Mouse (Mus musculus): ENCODE measurements around the gene Meis3.

Meis3 gene

DNA sequence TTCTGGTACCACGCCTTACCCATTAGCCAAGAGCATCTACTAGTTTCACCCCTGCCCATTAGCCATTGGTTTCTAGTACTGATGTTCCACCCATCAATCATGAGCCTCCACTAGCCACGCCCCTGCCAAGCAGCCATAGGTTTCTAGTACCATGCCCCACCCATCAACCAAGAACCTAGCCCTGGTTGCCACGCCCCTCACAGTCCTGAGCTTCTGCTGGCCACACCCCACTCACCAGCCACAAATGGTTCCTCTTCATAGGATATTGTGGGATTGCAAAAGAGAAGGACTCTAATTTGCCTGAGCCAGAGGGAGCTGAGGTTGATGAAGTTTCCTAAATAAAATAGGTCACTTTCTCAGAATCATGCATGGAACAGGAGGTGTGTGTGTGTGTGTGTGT lies 14.2 kb upstream of the Meis3 start:
- peak in 1 of 2 experiments; percentile 62 for DNase-seq (ENCODE audit: low spot score in 2 of 2)

DNA sequence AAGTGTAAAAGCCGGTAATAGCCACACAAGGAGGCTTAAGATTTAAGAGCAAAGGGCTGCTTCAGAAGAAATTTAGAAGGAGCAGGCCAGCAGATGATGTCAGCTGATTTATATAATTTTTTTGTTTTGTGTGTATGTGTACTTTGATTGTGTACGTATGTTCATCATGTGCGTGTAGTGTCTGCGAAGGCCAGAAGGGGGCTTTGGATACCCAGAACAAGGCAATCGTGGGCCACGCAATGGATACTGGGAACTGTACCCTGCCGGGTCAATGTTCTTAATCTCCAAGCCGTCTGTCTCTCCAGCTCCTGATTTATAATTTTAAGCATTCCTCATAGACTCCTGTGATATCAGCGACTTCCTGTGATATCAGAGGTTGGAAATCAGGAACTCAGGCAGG lies 13.6 kb upstream of the Meis3 start:
- no peak for DNase-seq (ENCODE audit: low spot score in 2 of 2)

DNA sequence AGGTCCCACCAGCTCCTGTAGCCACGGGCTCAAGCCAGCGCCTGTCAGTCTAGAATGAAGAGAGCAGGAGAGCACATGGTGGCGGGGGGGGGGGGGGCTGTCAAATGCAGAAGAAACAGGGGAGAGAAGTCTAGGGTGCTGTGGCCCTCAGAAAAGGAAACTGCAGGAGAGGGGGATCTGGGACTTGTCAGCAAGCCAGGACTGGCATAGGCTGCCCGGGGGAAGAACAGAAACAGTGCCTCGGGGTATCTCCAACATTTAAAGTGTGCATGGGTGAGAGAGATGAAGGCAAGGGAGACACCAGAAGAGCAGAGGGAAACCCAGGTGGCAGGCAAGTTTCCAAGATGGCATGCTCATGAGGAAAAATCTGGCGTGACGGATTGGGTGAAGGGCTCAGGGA lies 12.9 kb upstream of the Meis3 start:
- no peak for DNase-seq (ENCODE audit: low spot score in 2 of 2)

DNA sequence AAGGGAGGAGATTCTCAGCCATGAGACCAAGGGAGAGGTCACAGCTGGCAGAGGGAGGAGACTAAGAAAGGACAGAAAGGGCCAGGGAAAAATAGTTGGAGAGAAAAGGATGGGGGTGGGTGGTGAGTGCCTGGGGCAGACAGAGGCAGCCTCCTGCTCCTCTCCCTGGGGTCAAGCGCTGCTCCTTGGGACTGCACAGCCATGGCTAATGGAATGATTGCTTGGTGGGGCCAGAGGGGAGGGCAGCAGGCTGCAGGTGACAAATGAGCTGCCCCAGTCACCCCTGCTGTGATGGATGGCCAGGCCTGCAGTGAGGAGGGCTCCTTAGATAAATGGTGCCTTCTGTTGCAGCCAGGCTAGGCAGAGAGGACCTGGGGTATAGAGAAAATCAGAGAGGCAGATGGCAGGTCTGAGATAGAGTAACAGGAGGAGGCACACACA lies 2.7 kb upstream of the Meis3 start:
- no peak for DNase-seq (ENCODE audit: low spot score in 2 of 2)

DNA sequence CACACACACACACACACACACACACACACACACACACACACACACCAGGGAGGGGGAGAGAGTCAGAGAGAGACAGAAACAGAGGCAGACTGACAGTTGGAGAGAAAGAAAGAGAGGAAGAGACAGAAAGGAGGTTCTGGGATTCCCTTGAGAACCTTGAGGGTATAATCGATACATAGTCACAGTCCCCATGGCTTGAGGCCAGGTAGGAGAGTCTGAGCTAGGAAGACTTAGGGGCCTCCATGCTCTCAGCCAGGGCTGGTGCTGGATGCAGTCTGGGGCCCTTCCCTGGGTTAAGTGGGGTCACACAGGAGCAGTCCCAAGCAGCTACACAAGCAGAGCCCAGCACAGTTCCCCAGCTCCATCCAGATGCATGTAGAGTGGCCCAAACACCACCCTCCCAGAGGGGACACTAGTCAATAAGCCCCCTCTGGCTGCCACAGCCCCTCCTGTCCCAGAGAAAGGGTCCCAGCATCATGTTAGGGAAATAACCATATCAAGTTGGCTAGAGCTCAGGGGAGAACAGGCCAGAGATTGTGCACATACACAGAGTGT lies 2.2 kb upstream of the Meis3 start:
- DNase-seq (ENCODE audit: low spot score in 2 of 2) = no peak

DNA sequence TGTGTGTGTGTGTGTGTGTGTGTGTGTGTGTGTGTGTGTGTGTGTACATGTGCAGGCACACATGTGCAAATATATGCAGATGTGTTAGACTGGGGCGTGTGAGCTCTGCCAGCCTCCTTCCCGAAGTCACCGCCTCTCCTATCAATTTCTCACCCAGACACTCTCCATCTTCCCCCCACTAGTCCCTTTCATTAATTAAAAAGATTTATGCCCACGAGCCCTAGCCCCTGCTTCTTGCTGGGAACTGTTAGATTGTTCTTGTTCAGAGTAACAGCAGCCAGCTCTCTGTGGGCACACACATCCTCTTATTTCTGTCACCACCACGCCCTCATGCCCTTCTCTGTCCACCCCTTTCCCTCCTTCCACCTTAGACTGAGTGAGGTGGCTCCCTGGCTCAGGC lies 1.7 kb upstream of the Meis3 start:
- DNase-seq (ENCODE audit: low spot score in 2 of 2) = no peak

DNA sequence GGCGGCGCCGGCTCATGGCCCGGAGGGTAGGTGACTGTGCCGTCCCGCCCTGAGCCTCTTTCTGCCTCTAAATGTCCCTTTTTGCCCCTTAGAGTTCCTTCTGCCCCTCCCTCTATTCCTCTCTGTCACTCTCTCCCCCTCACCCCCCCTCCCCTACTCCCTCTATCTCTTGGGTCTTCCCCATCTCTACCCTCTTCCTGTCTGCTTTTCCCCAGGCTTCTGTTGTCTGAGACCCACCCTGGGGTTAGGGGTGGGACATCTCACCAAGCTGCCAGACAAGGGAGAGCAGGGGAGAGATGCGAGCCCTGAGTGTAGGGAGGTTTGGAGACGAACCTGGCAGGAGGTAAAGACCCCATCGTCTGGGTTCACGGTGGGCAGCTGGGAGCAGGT lies 647 bp downstream of the Meis3 start:
- DNase-seq (ENCODE audit: low spot score in 2 of 2) = no peak

DNA sequence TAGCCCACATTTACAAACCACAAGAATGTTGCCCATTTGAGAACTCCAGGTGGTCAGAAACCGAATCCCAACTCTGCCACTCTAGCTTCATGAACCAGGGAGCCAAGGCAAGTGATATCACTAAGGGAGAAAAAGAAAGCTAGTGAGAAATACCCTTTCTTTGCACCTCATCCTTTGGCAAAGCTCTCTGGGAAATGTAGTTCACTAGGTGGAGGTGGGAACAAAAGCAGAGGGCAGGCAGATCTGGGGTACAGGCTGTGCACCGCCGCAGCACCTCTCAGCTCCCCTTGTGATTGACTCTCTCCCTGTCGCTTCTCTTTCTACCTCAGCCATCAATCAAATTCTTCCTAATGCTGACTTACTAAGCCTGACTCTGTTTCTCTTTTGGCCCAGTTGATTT lies 3.2 kb downstream of the Meis3 start:
- no peak for DNase-seq (ENCODE audit: low spot score in 2 of 2)

DNA sequence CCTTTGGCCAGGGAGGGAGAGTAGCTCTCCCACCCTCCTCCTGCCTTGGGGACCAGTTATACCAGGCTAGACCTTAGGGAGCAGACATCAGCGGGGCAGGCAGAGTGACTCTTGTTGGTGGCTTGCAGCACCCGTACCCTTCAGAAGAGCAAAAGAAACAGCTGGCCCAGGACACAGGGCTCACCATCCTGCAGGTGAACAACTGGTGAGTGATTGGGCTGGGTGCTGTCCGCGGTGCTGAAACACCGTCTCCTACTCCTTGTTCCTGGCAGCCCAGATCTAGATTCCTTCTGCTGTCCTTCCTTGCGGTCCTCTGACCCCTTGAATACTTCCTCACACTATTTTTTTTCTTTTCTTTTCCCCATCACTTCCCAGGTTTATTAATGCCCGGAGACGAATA lies 8.8 kb downstream of the Meis3 start:
- DNase-seq (ENCODE audit: low spot score in 2 of 2) = no peak

DNA sequence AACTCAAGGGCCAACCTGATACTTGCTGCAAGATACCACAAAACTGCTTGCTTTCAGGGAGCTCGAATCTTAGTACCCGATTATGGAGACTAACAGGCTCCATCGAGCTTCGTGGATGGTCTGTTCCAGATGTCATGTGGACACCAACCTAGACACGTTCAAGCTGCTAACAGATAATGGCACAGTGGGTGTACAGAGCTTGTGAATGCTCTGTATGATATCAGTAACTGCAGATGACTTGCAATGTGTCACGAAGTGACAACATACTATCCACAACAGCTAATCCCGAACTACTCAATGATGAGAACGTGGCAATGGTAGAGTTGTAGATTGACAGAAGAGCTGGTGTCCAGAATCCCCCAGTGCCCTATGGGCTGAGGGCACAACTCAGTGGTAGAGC lies 12.6 kb downstream of the Meis3 start:
- DNase-seq (ENCODE audit: low spot score in 2 of 2) = no peak

DNA sequence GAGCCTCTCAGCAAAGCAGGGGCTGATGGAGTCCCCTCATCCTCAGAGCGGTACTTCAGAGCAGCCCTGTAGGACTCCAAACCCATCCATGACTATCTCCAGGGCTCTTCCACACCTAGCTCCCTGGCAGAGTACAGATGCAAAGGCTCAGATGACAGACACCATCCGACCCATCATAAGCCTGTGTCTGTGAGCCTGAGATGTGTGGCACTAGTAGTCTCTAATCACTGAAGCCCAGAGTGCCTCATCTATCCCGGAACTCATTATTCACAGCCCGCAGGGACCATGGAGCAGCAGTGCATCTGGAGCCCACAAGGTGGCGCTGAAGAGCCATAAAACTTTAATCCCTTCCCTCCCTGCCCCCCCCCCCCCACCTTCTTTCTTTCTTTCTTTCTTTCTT lies 17.4 kb downstream of the Meis3 start:
- DNase-seq (ENCODE audit: low spot score in 2 of 2) = peak; percentile 53 to 83

DNA sequence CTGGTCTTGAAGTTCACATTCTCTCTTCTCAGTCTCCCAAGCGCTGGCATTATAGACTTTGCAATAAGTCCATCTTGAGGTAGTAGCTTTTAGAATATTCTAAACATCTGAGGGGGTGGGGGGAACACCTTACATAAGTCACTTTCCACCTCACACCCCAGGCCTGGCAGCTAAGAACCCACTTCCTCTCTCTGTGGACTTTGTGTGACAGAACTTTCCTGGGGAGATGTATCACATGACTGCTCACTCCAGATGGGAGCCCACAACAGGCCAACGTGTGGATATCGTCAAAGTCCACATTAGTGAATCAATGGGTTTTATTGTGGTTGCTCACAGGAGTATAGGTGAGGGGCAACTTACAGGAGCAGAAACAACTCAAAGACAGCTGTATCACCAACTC lies 18.8 kb downstream of the Meis3 start:
- DNase-seq (ENCODE audit: low spot score in 2 of 2) = no peak

DNA sequence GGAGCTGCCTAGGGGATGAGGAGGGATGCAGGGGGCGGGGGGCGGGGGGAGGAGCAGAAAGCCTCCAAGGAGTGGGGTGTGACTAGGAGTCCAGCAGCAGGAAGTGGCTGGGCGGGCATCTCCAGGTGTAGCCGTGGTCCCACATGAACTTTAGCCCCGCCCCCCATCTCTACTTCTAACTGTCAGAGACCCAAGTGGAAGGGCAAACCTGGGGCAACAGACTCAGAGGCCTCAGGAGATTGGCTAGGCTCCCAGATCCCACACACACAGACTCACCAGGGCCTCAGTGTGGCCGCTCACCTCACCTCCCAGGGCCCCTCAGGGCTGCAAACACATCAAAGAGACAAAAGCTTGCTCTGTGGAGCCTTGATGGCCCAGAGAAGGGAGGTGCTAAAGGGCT lies 21.7 kb downstream of the Meis3 start:
- no peak for DNase-seq (ENCODE audit: low spot score in 2 of 2)

DNA sequence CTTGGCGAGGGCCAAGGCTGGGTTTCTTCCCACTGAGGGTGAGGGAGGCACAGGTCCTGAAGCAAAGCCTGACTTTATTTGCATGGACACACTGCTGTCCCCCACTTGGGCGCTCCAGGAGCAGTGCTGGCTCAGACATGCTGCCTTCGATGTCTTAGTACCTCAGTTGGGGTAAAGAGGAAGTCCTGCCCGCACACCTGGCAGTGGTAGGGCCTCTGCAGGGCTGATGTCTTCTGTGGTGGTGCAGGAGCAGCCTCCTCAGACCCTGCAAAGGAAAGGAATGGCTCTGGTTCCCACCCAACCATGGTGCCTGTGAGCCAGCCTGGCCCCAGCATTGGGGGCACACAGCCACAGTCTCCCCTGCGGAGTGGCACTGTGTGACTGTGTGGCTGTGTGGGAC lies 22.3 kb downstream of the Meis3 start:
- no peak for DNase-seq (ENCODE audit: low spot score in 2 of 2)

DNA sequence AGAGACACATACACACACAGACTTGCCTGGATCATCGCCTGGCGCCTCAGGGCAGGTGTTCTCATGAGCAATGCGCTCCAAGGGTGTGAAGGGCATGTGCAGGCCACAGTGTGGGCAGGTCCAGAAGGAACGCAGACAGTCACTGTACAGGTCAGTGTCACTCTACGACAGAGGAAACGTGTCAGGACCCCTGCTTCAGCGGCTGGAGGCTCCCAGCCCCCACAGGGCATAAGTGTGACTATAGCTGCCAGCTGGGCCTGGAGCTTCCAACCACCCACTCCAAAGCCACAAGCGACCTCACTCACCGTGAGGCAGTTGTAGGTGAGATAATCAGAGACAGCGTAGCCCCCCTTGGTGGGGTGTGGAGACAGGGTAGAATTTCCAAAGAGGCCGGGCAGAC lies 23.6 kb downstream of the Meis3 start:
- no peak for DNase-seq (ENCODE audit: low spot score in 2 of 2)

DNA sequence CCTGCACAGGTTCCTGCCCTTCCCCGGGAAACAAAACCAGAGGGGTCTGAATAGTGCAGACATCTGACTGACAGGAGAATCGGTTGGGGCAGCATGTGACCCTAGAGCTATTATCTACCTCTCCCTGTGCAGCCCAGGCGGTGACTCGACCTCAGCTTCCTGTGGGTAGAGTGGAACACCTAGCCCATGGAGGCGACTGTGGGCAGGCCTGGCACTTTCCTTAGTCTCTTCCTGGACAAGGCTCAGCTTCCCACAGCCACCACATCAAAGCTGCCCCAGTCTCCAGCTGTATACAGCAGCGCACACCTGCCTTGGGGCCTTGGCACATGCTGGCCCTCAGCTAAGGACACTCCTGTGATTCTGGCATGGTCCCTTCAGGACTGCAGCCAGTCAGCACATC lies 26.2 kb downstream of the Meis3 start:
- no peak for DNase-seq (ENCODE audit: low spot score in 2 of 2)

DNA sequence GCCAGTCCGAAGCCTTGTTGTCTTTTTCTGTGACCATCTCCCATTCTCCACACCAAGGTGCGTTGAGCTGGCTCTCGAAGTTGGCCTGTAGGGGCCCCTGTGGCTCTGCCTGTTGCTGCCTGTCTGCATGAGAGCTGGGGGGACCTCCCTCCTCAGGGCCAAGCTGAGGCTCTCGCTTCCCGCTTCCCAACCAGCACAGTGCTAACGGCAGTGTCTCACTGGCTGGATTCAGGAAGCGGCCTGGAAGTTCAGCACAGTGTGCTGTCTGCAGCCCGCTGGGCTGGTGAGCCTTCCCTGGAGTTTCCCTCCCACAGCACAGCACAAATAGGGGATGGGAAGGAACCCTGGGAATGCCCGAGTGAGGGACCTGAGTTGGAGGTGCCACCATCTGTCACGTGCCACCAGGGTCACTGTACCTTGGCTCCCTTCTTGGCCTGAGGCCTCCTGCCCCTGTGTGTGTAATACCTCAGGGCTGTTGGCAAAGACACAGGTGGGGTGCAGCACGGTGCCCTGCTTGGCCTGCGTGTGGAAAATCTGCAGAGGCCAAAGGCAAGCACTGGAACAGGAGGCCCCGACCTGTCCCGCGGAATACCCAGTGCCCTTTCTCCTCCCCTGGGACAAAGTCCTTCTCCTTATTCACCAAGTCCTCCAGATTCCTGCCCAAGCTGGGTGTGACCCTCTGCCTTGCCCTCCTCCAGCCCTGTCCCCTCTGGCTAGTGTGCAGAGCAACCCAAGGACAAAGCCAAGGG lies 28.0 kb downstream of the Meis3 start:
- no peak for DNase-seq (ENCODE audit: low spot score in 2 of 2)

DNA sequence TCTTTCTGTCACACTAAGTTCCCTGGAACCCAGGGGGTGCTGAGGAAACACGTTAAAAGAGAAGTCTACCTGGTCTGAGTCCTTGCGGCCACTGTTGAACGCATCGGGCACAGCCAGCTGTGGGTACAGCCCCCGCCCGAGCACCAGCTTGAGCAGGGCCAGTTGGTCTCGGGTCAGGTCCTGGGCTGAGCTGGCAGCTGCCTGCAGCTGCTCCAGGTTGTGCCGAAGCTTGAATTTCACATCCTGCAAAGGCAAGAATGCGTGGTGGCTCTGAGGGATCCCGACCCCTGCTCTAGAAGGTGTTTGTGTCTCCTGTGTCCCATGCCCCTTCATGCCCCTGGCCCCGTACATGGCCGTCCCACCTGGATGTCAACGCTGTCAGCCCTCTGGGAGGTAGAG lies 28.6 kb downstream of the Meis3 start:
- no peak for DNase-seq (ENCODE audit: low spot score in 2 of 2)

DNA sequence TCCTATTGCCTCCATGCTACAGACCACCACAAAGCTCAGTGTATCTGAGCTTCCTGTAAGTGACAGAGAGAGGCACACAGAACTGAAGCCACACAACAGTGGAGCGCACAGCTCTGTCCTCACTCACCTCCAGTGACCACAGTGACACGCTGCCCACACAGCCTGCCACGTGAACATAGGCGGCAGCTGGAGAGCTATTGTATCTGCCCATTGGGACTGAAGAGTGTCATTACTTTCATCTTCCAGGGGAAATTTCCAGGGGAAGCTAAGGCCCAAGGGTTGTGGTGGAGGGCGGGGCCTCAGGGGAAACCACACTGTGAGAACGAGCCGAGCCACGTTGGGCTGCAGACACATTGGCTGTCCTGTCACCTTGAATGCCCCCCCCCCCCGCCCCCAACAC lies 29.9 kb downstream of the Meis3 start:
- DNase-seq (ENCODE audit: low spot score in 2 of 2) = no peak

DNA sequence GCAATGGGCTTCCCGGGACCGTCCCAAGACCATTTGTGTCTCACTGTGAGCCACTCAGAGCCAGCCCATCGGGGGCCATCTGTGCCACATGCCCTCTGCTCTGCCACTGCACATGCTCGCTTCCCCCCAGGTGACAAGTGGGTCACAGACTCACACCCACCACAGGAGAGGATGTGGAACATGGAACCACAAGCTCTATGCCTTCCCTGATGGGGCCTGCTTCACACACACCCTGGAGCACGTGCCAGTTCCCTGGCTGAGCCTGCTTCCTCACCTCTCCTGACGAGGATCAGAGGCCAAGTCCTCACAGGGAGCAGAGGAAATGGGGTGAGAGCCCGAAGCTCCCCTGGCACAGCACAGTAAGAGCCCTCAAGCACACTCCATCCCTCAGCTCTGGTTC lies 32.2 kb downstream of the Meis3 start:
- no peak for DNase-seq (ENCODE audit: low spot score in 2 of 2)

DNA sequence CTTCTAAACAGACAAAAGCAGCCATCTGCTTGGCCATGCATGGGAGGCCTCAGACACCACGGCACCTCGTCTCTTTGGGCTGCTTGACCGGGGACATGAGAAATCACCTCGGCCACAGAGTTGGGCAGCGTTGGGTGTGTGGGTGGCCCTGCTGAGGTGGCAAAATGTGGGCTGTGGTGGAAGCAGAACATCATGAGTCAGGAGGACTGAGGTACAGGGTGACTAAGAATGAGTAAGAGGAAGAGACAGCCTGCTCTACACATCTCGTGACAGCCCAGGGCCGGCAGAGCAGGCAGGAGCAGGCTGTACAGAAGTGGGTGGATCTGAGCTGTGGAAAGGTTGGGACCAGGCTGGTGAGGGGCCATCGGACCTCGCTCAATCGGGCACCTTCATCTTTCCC lies 32.6 kb downstream of the Meis3 start:
- peak; percentile 14 to 33 for DNase-seq (ENCODE audit: low spot score in 2 of 2)

DNA sequence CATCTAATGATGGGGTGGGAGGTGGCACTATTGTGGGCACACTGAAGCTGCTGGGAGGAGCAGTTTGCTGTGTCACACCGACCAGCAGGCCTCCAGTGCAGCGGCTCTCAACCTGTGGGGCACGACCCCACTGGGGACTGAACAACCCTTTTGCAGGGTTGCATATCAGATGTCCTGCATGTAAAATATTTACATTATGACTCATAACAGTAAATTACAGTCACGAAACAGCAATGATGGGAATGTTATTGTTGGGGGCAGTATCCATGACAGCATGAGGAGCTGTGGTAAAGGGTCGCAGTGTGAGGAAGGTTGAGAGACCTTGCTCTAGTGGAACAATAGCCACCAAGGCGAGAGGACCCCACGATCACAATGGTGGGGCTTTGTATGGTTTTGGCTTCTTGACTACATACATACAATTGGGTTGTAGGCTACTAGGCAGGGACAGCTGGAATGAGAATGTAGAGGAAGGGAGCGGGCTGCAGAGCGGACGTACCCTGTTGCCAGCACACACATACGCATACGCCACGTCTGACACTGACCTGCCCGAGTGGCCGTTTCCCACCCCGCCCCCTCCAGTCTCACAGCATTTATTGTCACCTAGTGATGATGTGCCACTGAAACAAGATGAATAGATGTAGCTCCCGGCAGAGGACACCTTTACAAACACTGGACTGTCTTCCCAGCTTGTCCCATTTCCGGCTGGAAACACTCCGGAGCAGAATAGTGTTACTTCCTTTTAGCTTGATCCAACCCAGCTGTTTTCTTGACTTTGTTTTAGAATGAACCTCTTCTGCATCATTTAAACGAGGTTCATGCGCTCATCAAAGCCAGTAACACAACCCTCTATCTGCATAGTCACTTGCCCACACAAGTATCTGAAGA lies 34.1 kb downstream of the Meis3 start:
- no peak for DNase-seq (ENCODE audit: low spot score in 2 of 2)

DNA sequence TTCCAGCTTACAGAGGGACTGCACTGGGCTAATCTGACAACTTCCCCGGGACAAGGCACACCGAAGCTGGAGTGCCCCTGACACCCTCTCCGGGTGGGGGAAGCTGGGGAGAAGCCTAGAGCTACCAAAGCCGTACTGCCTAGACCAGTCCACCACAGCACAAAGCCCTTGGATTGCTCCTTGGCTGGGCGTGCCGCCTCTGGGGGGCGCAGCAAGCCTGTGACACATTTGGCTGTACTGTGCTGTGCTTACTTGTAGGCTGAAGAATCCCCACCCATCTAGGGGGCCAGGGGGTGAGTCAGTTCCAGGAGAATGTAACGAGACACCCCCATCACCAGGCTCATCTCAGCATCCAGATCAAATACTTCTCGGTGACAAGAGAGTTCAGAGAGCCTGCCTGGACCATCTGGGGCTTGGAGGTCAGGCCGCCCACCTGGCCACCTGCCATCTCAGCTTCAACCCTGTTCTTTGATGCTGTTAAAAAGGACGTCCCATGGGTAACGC lies 36.0 kb downstream of the Meis3 start:
- DNase-seq (ENCODE audit: low spot score in 2 of 2) = no peak
